Mouse (Mus musculus): ENCODE data around the gene Gm10647.

GRCm38 (mm10) chr9:66825990-66826389, 29.2 kb downstream of the Gm10647 start:
- TF ChIP-seq CTCF (IDR thresholded peaks at IDR 0.05; ENCODE audit: extremely low read depth, insufficient read depth, low read length) (no peak), POLR2A (IDR thresholded peaks at IDR 0.05; ENCODE audit: extremely low read depth, insufficient read depth, low read length) (no peak)

All from cortical plate, adult 2 months (tissue).